Mouse (Mus musculus) heart, adult 2 months (tissue): ENCODE data around the gene Hrh1.

Experiments used
- CTCF ChIP-seq: fragments of 200-600 bp; IDR thresholded peaks from 2 replicates; pipeline ENCODE4 v1.8.1; 2022; ENCODE audit warnings: antibody characterized with exemption, mild to moderate bottlenecking, moderate library complexity
- EP300 ChIP-seq: fragments of 200-500 bp; IDR thresholded peaks from 2 replicates; pipeline ENCODE4 v1.6.1; 2011; ENCODE audit warnings: low read depth, low read length, control low read depth; ENCODE audit not compliant: insufficient read depth
- POLR2A ChIP-seq: fragments of 200-500 bp; IDR thresholded peaks from 2 replicates; pipeline ENCODE4 v1.6.1; 2011; ENCODE audit warnings: mild to moderate bottlenecking, low read depth, low read length, control low read depth; ENCODE audit not compliant: insufficient read depth

GRCm38 (mm10) chr6:114418037-114418436 lies 20.3 kb downstream of the Hrh1 start:
- TF ChIP-seq POLR2A, result no peak
- TF ChIP-seq CTCF, result no peak
- TF ChIP-seq EP300, result no peak
